Mouse (Mus musculus): ENCODE data around the gene Kif12. TPM values are rescaled to one million over a fixed set of nuclear protein-coding genes. Genes with fewer than 3 reads are reported as not detected.

Kif12 gene
- 67.1 and 77.3 TPM in 2 replicates for polyA plus RNA-seq (2015; fragmentation: Nextera tagmentation; extraction: Ambion mirVana)

DNA sequence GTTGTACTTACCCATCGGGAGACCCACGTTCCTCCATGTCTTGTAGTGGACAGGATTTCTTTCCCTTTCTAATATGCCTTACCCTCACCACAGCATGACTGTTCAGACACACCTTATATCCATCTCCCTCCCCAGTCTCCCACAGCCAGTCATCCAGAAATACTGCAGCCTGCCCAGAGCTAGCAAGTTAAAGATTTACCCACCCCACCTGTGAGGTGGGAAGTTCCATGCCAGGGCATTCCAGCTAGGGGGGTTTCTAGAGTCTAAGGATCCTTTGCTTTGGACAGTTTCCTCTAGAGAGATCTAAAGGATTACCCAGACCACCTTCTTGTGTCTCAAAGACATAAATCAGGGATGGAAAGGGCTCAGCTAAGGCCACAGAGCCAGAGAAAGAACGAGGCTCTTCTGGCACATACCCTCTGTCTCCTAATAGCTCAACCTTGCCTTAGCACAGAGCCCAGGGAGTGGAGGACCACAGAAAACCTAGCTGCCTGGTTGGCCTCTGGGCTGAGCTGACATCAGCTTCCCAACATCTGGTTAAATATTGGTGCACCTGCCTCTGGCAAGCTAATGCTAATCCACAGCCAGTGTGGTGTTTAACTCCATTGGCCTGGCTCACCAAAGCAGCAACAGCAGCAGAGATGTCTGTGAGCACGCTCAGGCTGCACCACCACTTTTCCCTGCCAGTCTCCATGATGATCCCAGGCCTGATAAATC is at the start of gene Kif12:
Gene Kif12 (minus strand): TSS at position 163 of the 717 bp plus-strand sequence.
- Histone ChIP-seq H3K4me3 (replicated peaks) (peak within 1 kb of the TSS; percentile 46), H3K9ac (peak within 1 kb of the TSS; percentile 42), H3K27ac (peak within 1 kb of the TSS; percentile 86), H3K27me3 (replicated peaks) (no peaks in the 10 kb centered on the region), H3K9me3 (no peaks in the 10 kb centered on the region), H3K4me2 (replicated peaks) (peak within 1 kb of the TSS; percentile 53), H3K4me1 (replicated peaks) (0 out of 2 replicates have a peak, but pooled peaks cover 6% of the 10 kb centered on the region), H3K36me3 (no peaks in the 10 kb centered on the region)
- WGBS: 50% methylated on average over 4 of the region's 4 CpGs
- ATAC-seq: peak; percentile 97

DNA sequence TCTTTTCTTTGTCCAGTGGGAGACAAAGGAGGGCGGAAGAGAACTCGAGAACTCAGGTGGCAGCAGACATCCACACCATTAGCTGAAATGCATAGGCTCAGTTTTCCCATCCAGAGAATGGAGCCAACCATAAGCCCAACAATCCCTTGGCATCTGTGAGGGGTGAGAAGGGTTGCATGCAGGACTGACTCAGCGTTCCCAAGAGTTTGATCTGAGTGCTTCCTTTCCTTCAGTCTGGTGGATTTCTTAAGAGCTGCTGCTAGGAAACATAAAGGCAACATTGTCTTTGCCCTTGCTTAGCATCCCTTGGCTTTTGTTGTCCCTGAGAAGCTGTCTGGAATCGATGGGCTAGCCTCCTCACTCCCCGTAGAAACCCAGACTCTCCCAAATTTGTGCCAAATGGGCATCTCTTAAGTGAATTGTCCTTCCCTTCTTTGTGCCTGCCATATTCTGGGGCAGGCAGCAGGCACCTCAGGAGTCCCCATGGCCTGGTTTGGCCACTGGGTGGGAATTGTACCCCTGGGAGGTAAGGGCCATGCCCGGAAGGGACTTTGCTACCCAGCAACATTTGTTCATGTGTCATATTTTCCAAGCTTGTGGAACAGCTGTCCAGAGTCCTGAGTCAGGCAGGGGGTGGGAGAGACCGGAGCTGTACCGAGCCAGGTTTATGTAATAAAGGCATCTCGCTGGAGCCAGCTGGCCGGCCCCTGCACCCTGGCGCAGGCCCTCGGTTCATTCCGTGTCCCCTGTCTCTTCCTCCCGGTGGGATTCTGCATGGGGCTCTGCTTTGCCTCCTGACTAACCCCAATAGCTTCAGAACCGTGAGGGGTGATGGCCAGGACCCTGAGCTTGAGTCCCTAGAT is 49.4 kb upstream of the Kif12 start:
- no peak overlapping the region for H3K4me2 ChIP-seq (replicated peaks)
- peaks cover 24% of the 10 kb centered on the region for H3K4me1 ChIP-seq (replicated peaks)
- 76% methylated on average over 15 of the region's 15 CpGs for WGBS
- H3K9me3 ChIP-seq: no peaks in the 10 kb centered on the region
- no peak overlapping the region for H3K27ac ChIP-seq
- H3K27me3 ChIP-seq (replicated peaks): no peaks in the 10 kb centered on the region
- peaks cover 14% of the 10 kb centered on the region for H3K36me3 ChIP-seq
- no peak overlapping the region for H3K4me3 ChIP-seq (replicated peaks)
- no peak for ATAC-seq
- H3K9ac ChIP-seq: no peak overlapping the region

- Histone ChIP-seq H3K4me1 (replicated peaks) (peaks cover 16% of the 10 kb centered on the region), H3K4me3 (replicated peaks) (no peak overlapping the region), H3K27ac (no peak overlapping the region), H3K9me3 (no peaks in the 10 kb centered on the region), H3K36me3 (peaks cover 9% of the 10 kb centered on the region), H3K27me3 (replicated peaks) (no peaks in the 10 kb centered on the region), H3K4me2 (replicated peaks) (no peak overlapping the region), H3K9ac (no peak overlapping the region)
- no peak for ATAC-seq
- WGBS: 71% methylated on average over 6 of the region's 6 CpGs
Measured at GRCm38 (mm10) chr4:63219635-63220034, 47.7 kb upstream of the Kif12 start.

DNA sequence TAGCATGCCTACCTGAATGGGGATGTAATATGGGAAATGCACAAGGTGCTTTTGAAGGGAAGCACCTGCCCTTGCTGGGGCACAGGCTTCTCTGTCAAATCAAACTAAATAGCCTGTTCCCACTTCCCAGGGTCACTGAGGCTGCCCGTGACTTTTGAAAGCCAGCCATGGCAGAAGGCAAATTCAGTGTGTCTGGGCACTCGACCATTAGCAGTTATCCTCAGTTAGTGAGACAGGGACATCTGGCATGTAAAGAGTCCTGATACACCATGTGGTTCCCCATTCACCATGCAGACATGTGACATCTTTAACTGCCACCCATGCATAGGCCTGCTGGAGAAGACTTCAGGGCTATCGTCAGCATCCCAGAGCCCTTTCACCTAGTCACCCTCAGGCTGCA is 47.1 kb upstream of the Kif12 start:
- Histone ChIP-seq H3K9ac (no peak overlapping the region), H3K36me3 (peaks cover 4% of the 10 kb centered on the region), H3K27ac (no peak overlapping the region), H3K4me2 (replicated peaks) (no peak overlapping the region), H3K4me1 (replicated peaks) (peaks cover 20% of the 10 kb centered on the region), H3K4me3 (replicated peaks) (no peak overlapping the region), H3K27me3 (replicated peaks) (peaks cover 3% of the 10 kb centered on the region; the same call in 1 of the 2 replicates), H3K9me3 (no peaks in the 10 kb centered on the region)
- no peak for ATAC-seq
- WGBS: 94% methylated on average over 3 of the region's 3 CpGs

DNA sequence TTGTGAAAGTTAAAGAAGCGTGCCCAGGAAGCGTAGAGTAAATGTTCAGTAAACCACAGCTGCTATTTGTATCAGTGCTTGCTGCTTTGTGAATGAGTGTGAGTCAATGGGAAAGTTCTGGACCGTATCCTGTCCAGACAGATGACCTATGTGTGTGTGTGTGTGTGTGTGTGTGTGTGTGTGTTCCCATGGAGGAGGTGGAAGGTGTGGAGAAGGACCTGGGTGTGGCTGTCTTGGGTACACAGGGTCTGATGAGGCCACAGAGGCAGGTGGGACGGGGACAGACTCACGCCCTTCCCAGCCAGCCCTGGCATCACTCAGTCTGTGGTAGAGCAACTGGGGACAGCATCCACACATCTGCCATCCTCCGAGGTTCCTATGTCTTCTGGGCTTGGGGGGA is 45.6 kb upstream of the Kif12 start:
- Histone ChIP-seq H3K27ac (no peak overlapping the region), H3K27me3 (replicated peaks) (peaks cover 3% of the 10 kb centered on the region; the same call in 1 of the 2 replicates), H3K9me3 (no peaks in the 10 kb centered on the region), H3K4me1 (replicated peaks) (peaks cover 26% of the 10 kb centered on the region), H3K36me3 (no peaks in the 10 kb centered on the region; the same call in none of the 2 replicates), H3K4me3 (replicated peaks) (no peak overlapping the region), H3K4me2 (replicated peaks) (peak overlapping the region; percentile 98), H3K9ac (no peak overlapping the region)
- ATAC-seq: no peak
- WGBS: 79% methylated on average over 6 of the region's 6 CpGs

DNA sequence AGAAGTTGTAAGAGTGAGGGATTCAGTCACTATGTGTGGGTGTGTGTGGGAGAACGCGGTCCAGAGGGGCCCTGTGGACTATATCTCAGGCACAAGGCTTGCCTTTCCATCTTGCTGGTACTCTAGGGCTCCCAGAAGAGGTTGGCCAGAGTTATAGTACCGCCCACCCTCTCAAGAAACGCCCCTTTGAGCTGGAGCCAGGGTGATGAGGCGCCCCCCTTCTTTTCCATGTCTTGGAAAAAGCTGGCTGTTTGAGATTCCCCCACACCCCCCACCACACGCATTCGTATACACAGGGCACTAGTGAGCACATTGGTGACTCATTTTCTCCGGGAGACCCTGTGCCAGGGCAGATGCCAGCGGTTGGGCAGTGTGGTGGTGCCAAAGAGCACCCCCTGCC is 44.6 kb upstream of the Kif12 start:
- 23% methylated on average over 9 of the region's 9 CpGs for WGBS
- peak overlapping the region; percentile 86 for H3K9ac ChIP-seq

GRCm38 (mm10) chr4:63215993-63216531 is 44.1 kb upstream of the Kif12 start:
- H3K9ac ChIP-seq: peak overlapping the region; percentile 86
- peak overlapping the region; percentile 91 for H3K4me3 ChIP-seq (replicated peaks)
- H3K27me3 ChIP-seq (replicated peaks): peaks cover 3% of the 10 kb centered on the region; the same call in 1 of the 2 replicates
- H3K4me2 ChIP-seq (replicated peaks): peak overlapping the region; percentile 98
- no peaks in the 10 kb centered on the region for H3K36me3 ChIP-seq
- no peaks in the 10 kb centered on the region for H3K9me3 ChIP-seq
- peak overlapping the region; percentile 80 for H3K27ac ChIP-seq
- H3K4me1 ChIP-seq (replicated peaks): peaks cover 26% of the 10 kb centered on the region
- 1% methylated on average over 24 of the region's 24 CpGs for WGBS
- ATAC-seq: peak; percentile 68

More for the DNA sequence above, 44.6 kb upstream of the Kif12 start:
- no peaks in the 10 kb centered on the region for H3K36me3 ChIP-seq
- H3K4me1 ChIP-seq (replicated peaks): peaks cover 26% of the 10 kb centered on the region
- no peaks in the 10 kb centered on the region for H3K9me3 ChIP-seq
- peaks cover 3% of the 10 kb centered on the region; the same call in 1 of the 2 replicates for H3K27me3 ChIP-seq (replicated peaks)
- peak overlapping the region; percentile 80 for H3K27ac ChIP-seq
- peak overlapping the region; percentile 98 for H3K4me2 ChIP-seq (replicated peaks)
- peak overlapping the region; percentile 91 for H3K4me3 ChIP-seq (replicated peaks)
- ATAC-seq: peak; percentile 59

DNA sequence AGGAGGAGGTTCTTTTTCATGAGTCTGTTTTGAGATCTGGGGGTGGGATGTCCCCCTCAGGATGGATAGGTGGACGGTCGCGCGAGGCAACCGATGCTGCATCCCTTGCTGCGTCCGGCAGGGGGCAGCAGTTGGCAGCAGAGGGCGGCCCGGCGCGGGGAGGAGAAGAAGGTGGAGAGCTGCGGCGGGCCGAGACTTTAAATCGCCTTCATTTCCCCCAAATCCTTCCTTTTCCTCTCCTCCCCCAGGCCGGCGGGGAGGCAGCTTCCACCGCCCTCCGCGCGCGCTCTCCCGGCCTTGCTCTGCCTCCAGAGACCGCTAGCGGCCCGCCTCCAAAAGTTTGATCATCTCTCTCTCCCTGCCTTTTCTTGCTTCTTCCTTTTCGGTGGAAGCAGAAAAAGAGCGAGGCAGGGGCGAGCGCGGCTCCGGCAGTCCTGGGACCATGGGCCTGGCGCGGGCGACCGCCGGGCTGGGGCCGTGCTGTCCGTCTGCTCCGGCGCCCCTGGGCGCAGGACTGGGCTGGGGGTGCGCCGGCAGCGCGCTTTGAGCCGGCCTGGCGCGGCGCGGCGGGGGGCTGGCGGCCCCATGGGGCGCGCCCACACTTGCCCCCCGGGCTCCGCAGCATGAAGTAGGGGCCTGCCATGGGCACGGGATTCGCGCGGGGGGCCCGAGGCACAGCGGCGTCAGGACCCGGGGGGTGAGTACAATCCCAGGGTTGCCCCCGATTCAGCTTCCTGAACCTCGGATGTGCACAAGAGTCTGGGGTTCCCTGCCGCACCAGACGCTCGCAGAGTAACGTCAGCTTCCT is 43.5 kb upstream of the Kif12 start:
- under 1% methylated on average over 65 of the region's 71 CpGs for WGBS
- peak; percentile 59 for ATAC-seq
- no peaks in the 10 kb centered on the region for H3K9me3 ChIP-seq

DNA sequence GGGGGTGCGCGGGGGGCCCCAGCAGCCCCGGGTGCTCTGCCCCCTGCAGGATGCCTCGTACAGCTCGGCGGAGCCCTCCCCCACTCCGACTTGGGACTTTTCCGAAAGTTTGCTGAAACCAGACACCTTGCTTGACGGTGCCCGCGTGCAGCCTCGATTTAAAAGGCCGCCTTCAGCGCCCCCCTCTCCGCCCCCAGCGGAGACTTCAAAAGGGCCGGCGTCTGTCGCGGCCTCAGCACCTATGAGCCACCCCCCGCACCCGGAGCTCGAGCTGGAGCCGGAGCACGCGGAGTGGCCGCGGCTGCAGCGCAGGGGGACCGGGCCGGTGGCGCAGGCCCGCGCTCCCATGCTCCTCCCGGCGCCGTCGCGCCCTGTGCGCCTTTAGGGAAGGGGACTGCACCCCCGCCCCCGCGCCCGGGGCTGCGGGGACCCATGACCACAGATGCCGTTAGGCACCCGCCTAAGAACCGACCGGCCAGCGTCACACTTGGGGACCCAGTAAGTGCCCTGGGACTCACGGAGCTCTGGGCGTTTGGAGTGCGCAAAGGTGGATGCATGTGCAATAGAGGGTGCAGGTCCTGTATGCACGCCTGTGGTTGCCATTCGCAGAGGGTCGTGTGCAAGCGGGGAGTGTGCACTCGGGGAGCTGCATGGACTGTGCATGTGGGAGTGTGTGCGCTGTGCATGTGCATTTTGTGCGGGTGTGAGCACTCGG is 42.1 kb upstream of the Kif12 start, which contains the start of gene Col27a1:
Gene Col27a1 (plus strand): TSS at position 98 of the 715 bp plus-strand sequence.
- Histone ChIP-seq H3K4me3 (replicated peaks) (peak within 1 kb of the TSS; percentile 91), H3K36me3 (no peaks in the 10 kb centered on the region), H3K27me3 (replicated peaks) (peaks cover 3% of the 10 kb centered on the region; the same call in 1 of the 2 replicates), H3K4me2 (replicated peaks) (peak within 1 kb of the TSS; percentile 98), H3K4me1 (replicated peaks) (peaks cover 26% of the 10 kb centered on the region), H3K9ac (peak within 1 kb of the TSS; percentile 53), H3K9me3 (no peaks in the 10 kb centered on the region), H3K27ac (0 out of 2 replicates have a peak within 1 kb of the TSS, but pooled peaks have one; percentile 27)
- WGBS: under 1% methylated on average over 59 of the region's 61 CpGs
- peak; percentile 35 for ATAC-seq

More for the DNA sequence above, 43.5 kb upstream of the Kif12 start:
- peak overlapping the region; percentile 98 for H3K4me2 ChIP-seq (replicated peaks)
- no peaks in the 10 kb centered on the region for H3K36me3 ChIP-seq
- peaks cover 26% of the 10 kb centered on the region for H3K4me1 ChIP-seq (replicated peaks)
- peak overlapping the region; percentile 86 for H3K9ac ChIP-seq
- peak overlapping the region; percentile 91 for H3K4me3 ChIP-seq (replicated peaks)
- H3K27ac ChIP-seq: peak overlapping the region; percentile 80
- peaks cover 3% of the 10 kb centered on the region; the same call in 1 of the 2 replicates for H3K27me3 ChIP-seq (replicated peaks)

DNA sequence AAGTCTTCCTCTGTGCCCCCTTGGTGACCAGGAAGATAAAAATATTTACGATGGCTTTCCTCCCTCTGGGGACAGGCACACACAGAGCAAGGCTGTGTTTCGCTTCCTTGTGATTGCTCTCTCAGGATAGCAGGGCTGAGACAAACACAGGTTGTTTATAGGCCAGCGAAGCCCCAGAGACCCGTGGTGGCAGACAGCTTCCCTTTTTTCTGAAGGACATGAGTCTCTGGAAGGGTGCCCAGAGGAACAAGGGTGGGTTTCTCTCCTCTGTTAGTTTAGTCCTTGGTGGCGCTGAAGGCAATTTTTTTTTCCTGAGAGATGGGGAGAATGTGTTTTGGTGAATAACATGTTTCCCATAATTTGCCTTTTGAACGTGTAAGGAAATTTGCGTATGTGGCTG is 33.7 kb upstream of the Kif12 start:
- Histone ChIP-seq H3K36me3 (no peaks in the 10 kb centered on the region), H3K27ac (no peak overlapping the region), H3K4me2 (replicated peaks) (no peak overlapping the region), H3K27me3 (replicated peaks) (no peaks in the 10 kb centered on the region), H3K4me3 (replicated peaks) (no peak overlapping the region), H3K4me1 (replicated peaks) (peaks cover 3% of the 10 kb centered on the region), H3K9me3 (no peaks in the 10 kb centered on the region), H3K9ac (no peak overlapping the region)
- no peak for ATAC-seq
- 53% methylated on average over 7 of the region's 7 CpGs for WGBS

GRCm38 (mm10) chr4:63203874-63204273 is 31.9 kb upstream of the Kif12 start:
- no peaks in the 10 kb centered on the region for H3K27me3 ChIP-seq (replicated peaks)
- H3K4me1 ChIP-seq (replicated peaks): peaks cover 3% of the 10 kb centered on the region
- no peak overlapping the region for H3K4me2 ChIP-seq (replicated peaks)
- no peaks in the 10 kb centered on the region for H3K9me3 ChIP-seq
- H3K9ac ChIP-seq: no peak overlapping the region
- no peaks in the 10 kb centered on the region for H3K36me3 ChIP-seq
- no peak overlapping the region for H3K4me3 ChIP-seq (replicated peaks)
- H3K27ac ChIP-seq: no peak overlapping the region
- 88% methylated on average over 7 of the region's 7 CpGs for WGBS
- no peak for ATAC-seq
